Mouse (Mus musculus) R1 (cell line): Measurements from ENCODE around the gene Gnptg.
A peak's percentile ranks its signal among the peaks of the same experiment; 100 is the strongest.

Experiments
- DNase-seq: peaks from one replicate; pipeline ENCODE4 v3.0.0-alpha.2; 2018; ENCODE audit warnings: low read depth, low spot score

Gnptg gene

GRCm38 (mm10) chr17:25239695-25240636, at the start of gene Gnptg, which contains the start of gene Tsr3:
Gene Gnptg, minus strand, starts transcription at chr17:25240124.
Gene Tsr3, plus strand, starts transcription at chr17:25240170.
- DNase-seq, result peak; percentile 93

GRCm38 (mm10) chr17:25288842-25289241, 48.9 kb upstream of the Gnptg start:
- peak; percentile 66 for DNase-seq

GRCm38 (mm10) chr17:25285033-25285432, 45.1 kb upstream of the Gnptg start:
- DNase-seq, result peak; percentile 89

GRCm38 (mm10) chr17:25282133-25282532, 42.2 kb upstream of the Gnptg start:
- peak; percentile 96 for DNase-seq

- DNase-seq, result no peak
Observed at GRCm38 (mm10) chr17:25275833-25276232, 35.9 kb upstream of the Gnptg start.

GRCm38 (mm10) chr17:25274571-25275346, 34.8 kb upstream of the Gnptg start, which contains the start of gene Ube2i:
Gene Ube2i, minus strand, starts transcription at chr17:25274622.
- no peak for DNase-seq

GRCm38 (mm10) chr17:25273706-25274501, 34.0 kb upstream of the Gnptg start:
- DNase-seq, result peak; percentile 99

GRCm38 (mm10) chr17:25272951-25273705, 33.2 kb upstream of the Gnptg start:
- DNase-seq, result peak; percentile 94

GRCm38 (mm10) chr17:25272326-25272725, 32.4 kb upstream of the Gnptg start:
- DNase-seq, result peak; percentile 69

- DNase-seq, result no peak
Observed at GRCm38 (mm10) chr17:25270795-25271335, 30.9 kb upstream of the Gnptg start.

- DNase-seq, result peak; percentile 36
Observed at GRCm38 (mm10) chr17:25264453-25264852, 24.5 kb upstream of the Gnptg start.

- DNase-seq, result no peak
Observed at GRCm38 (mm10) chr17:25257804-25258261, 17.9 kb upstream of the Gnptg start.

- peak; percentile 40 for DNase-seq
Observed at GRCm38 (mm10) chr17:25256140-25256754, 16.3 kb upstream of the Gnptg start, which contains the start of gene Baiap3. Gene Baiap3, minus strand, starts transcription at chr17:25256364.

- no peak for DNase-seq
Observed at GRCm38 (mm10) chr17:25255110-25255509, 15.2 kb upstream of the Gnptg start.

- DNase-seq, result no peak
Observed at GRCm38 (mm10) chr17:25253760-25254159, 13.8 kb upstream of the Gnptg start.

- DNase-seq, result no peak
Observed at GRCm38 (mm10) chr17:25252643-25253042, 12.7 kb upstream of the Gnptg start.

GRCm38 (mm10) chr17:25250181-25250835, 10.4 kb upstream of the Gnptg start:
- DNase-seq, result no peak

- DNase-seq, result no peak
Observed at GRCm38 (mm10) chr17:25248033-25248750, 8.3 kb upstream of the Gnptg start.

GRCm38 (mm10) chr17:25244239-25244638, 4.3 kb upstream of the Gnptg start:
- no peak for DNase-seq
